Mouse (Mus musculus) midbrain, embryonic 12.5 days (tissue): ENCODE results near the gene Skap2. TPM values are rescaled to one million over a fixed set of nuclear protein-coding genes. Genes with fewer than 3 reads are reported as not detected.

Experiments
- ATAC-seq: fragments of 200-750 bp; cut with Nextera tagmentation; 2 replicates; pipeline ENCODE4 v1.8.0; 2017; ENCODE audit warnings: low read depth, moderate TSS enrichment, moderate library complexity; ENCODE audit not compliant: low FRiP score
- H3K27ac ChIP-seq: fragments of 300-500 bp; sonication (generic); replicated peaks from 2 replicates; pipeline ENCODE4 v1.5.1; 2016; ENCODE audit warnings: mild to moderate bottlenecking
- H3K27me3 ChIP-seq: fragments of 300-500 bp; sonication (generic); 2 replicates; pipeline ENCODE4 v1.6.1; 2016; ENCODE audit warnings: mild to moderate bottlenecking
- H3K36me3 ChIP-seq: fragments of 300-500 bp; sonication (generic); 2 replicates; pipeline ENCODE4 v1.6.1; 2016
- H3K4me1 ChIP-seq: fragments of 300-500 bp; sonication (generic); 2 replicates; pipeline ENCODE4 v1.6.1; 2016
- H3K4me2 ChIP-seq: fragments of 300-500 bp; sonication (generic); replicated peaks from 2 replicates; pipeline ENCODE4 v1.6.1; 2016; ENCODE audit warnings: mild to moderate bottlenecking, moderate library complexity
- H3K4me3 ChIP-seq: fragments of 300-500 bp; sonication (generic); 2 replicates; pipeline ENCODE4 v1.5.1; 2016; ENCODE audit warnings: mild to moderate bottlenecking
- H3K9ac ChIP-seq: fragments of 300-500 bp; sonication (generic); replicated peaks from 2 replicates; pipeline ENCODE4 v1.6.1; 2016; ENCODE audit warnings: mild to moderate bottlenecking, moderate library complexity
- H3K9me3 ChIP-seq: fragments of 300-500 bp; sonication (generic); 2 replicates; pipeline ENCODE4 v1.6.1; 2016; ENCODE audit warnings: mild to moderate bottlenecking
- WGBS: fragments of 180-500 bp; shearing (Covaris S2); methylation state at CpG from one replicate; pipeline ENCODE4 v1.1.7; 2016; 5-methylcytosine and 5-hydroxymethylcytosine counted together
- polyA plus RNA-seq: library from polyadenylated mRNA; unstranded; fragments of >200 nt; fragmentation: Nextera tagmentation; extraction: Ambion mirVana; gene quantifications from 2 replicates; pipeline ENCODE4 v1.2.1, GENCODE M21; 2016

The Skap2 gene
- polyA plus RNA-seq, 1 experiment from 2014 or later: 7.9 TPM

DNA sequence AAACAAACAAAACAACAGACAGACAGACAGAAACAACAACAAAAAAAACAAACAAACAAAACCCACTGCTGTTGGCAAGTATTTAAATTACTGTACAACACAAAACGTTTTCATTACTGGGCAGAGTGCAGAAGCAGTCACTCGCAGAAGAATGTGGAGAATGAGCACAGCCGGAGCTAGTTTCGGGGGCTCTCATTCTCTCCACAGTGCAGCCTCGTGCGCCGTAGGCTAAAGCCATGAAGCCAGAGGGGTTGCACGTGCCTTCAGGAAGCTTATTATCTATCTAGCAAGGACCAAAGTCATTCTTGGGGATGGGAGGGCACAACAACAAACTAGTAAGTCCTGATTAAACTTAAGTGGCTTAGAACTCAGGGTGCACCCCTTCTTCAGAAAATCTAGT, 152.0 kb downstream of the Skap2 start:
- no peak overlapping the region for H3K27ac ChIP-seq
- no peak for ATAC-seq
- WGBS: 33% methylated on average over 8 of the region's 8 CpGs

GRCm38 (mm10) chr6:51857821-51858220, 154.5 kb downstream of the Skap2 start:
- no peaks in the 10 kb centered on the region for H3K36me3 ChIP-seq
- H3K4me3 ChIP-seq: no peak overlapping the region

More for the DNA sequence above, 152.0 kb downstream of the Skap2 start:
- Histone ChIP-seq H3K4me2 (no peak overlapping the region), H3K4me3 (no peak overlapping the region), H3K27me3 (no peaks in the 10 kb centered on the region), H3K9me3 (no peaks in the 10 kb centered on the region), H3K36me3 (no peaks in the 10 kb centered on the region), H3K4me1 (0 out of 2 replicates have a peak, but pooled peaks cover 2% of the 10 kb centered on the region), H3K9ac (no peak overlapping the region)

GRCm38 (mm10) chr6:51853291-51853690, 159.1 kb downstream of the Skap2 start:
- no peak overlapping the region for H3K27ac ChIP-seq
- no peak for ATAC-seq
- WGBS: 68% methylated on average over 3 of the region's 3 CpGs
- H3K4me3 ChIP-seq: no peak overlapping the region
- peaks cover 10% of the 10 kb centered on the region for H3K27me3 ChIP-seq
- H3K36me3 ChIP-seq: no peaks in the 10 kb centered on the region
- peaks cover 28% of the 10 kb centered on the region for H3K4me1 ChIP-seq
- H3K9ac ChIP-seq: no peak overlapping the region
- no peaks in the 10 kb centered on the region for H3K9me3 ChIP-seq
- no peak overlapping the region for H3K4me2 ChIP-seq

More at GRCm38 (mm10) chr6:51857821-51858220, 154.5 kb downstream of the Skap2 start:
- Histone ChIP-seq H3K9me3 (no peaks in the 10 kb centered on the region), H3K9ac (no peak overlapping the region), H3K4me2 (no peak overlapping the region), H3K27me3 (peaks cover 7% of the 10 kb centered on the region), H3K4me1 (peaks cover 5% of the 10 kb centered on the region; the same call in 1 of the 2 replicates), H3K27ac (no peak overlapping the region)
- under 1% methylated on average over 11 of the region's 11 CpGs for WGBS
- ATAC-seq: peak; percentile 94

DNA sequence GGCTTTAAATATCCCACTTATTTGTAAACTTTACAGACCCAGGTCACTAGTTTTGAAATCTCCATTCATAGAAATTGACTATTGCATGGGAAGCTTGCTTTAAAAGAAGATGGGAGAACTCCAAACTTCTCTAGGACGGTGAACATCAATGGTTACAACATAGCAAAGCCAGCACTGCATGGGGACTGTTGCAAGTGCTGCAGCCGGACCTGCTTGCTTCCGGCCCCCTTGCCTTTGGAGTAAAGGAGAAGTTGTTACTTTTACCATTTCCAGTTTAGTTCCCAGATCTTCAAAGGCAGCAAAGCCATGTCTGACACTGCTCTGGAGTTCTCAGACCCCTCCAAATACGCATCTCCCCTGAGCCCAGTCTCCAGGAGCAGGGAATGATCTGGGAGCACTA, 159.7 kb downstream of the Skap2 start:
- Histone ChIP-seq H3K9me3 (no peaks in the 10 kb centered on the region), H3K4me1 (peaks cover 35% of the 10 kb centered on the region), H3K27ac (no peak overlapping the region), H3K27me3 (peaks cover 11% of the 10 kb centered on the region), H3K9ac (no peak overlapping the region), H3K4me3 (no peak overlapping the region), H3K36me3 (no peaks in the 10 kb centered on the region), H3K4me2 (no peak overlapping the region)
- ATAC-seq: no peak
- 68% methylated on average over 4 of the region's 4 CpGs for WGBS

DNA sequence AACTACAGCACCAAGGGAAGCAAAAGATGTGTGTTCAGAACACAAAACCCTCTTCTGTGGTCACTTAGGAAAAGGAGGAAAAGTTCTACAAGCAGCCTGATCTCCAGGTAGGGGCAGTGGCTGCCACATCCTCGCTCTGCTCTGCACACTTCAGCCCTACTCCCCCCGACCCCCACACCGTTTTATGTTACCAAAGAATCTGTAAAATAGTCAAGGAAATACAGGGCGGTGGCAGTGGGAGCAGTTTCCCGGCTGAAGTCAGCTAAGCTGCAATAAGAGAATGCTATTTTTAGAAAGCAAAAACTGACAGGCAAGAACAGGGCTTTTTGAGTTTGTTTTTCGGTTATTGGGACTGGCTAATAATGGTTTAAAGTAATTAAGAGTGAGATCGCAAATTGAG, 160.8 kb downstream of the Skap2 start:
- no peak overlapping the region for H3K4me3 ChIP-seq
- H3K4me1 ChIP-seq: peaks cover 45% of the 10 kb centered on the region
- peaks cover 20% of the 10 kb centered on the region for H3K27me3 ChIP-seq
- 0 out of 2 replicates have a peak overlapping the region, but pooled peaks have one; percentile 20 for H3K27ac ChIP-seq
- WGBS: 45% methylated on average over 7 of the region's 7 CpGs
- H3K9ac ChIP-seq: no peak overlapping the region
- no peaks in the 10 kb centered on the region for H3K36me3 ChIP-seq
- no peak overlapping the region for H3K4me2 ChIP-seq
- no peak for ATAC-seq
- H3K9me3 ChIP-seq: no peaks in the 10 kb centered on the region

- WGBS: 44% methylated on average over 13 of the region's 13 CpGs
- H3K4me3 ChIP-seq: no peak overlapping the region
- no peak overlapping the region for H3K9ac ChIP-seq
- H3K4me2 ChIP-seq: peak overlapping the region; percentile 45
- H3K9me3 ChIP-seq: no peaks in the 10 kb centered on the region
- peaks cover 20% of the 10 kb centered on the region for H3K27me3 ChIP-seq
- no peaks in the 10 kb centered on the region for H3K36me3 ChIP-seq
- ATAC-seq: no peak
- peaks cover 45% of the 10 kb centered on the region for H3K4me1 ChIP-seq
- peak overlapping the region; percentile 95 for H3K27ac ChIP-seq
These were observed 162.1 kb downstream of the Skap2 start for GRCm38 (mm10) chr6:51850030-51850817.

DNA sequence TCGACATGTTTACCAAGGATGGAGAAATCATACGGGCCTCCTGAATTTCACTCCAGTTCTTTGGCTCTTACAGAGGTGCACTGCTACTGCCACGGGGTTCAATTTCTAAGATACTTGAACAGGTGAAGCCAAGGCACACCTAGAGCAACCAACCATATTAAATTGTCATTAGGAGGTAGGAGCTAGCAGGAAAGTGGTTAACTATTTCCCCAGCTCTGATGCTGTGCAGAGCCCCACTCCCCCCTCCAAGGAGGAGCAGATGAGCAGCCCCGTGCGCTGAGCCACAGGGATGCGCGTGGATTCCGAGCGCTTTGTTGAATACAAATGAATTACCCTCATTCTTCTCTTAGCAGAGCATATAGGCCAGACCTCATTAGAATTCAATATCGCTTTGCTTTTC, 162.8 kb downstream of the Skap2 start:
- Histone ChIP-seq H3K4me3 (peak overlapping the region; percentile 12; the same call in 1 of the 2 replicates), H3K4me2 (peak overlapping the region; percentile 45), H3K4me1 (peaks cover 45% of the 10 kb centered on the region), H3K9me3 (no peaks in the 10 kb centered on the region), H3K9ac (no peak overlapping the region), H3K27ac (peak overlapping the region; percentile 95), H3K27me3 (peaks cover 20% of the 10 kb centered on the region), H3K36me3 (no peaks in the 10 kb centered on the region)
- WGBS: 12% methylated on average over 10 of the region's 10 CpGs
- ATAC-seq: peak; percentile 86

GRCm38 (mm10) chr6:51844106-51844505, 168.2 kb downstream of the Skap2 start:
- no peak for ATAC-seq
- peak overlapping the region; percentile 39; the same call in 1 of the 2 replicates for H3K27ac ChIP-seq
- H3K9me3 ChIP-seq: no peaks in the 10 kb centered on the region
- no peak overlapping the region for H3K4me2 ChIP-seq
- H3K4me3 ChIP-seq: no peak overlapping the region
- H3K36me3 ChIP-seq: no peaks in the 10 kb centered on the region
- peaks cover 16% of the 10 kb centered on the region; the same call in 1 of the 2 replicates for H3K27me3 ChIP-seq
- no peak overlapping the region for H3K9ac ChIP-seq
- 72% methylated on average over 11 of the region's 11 CpGs for WGBS
- H3K4me1 ChIP-seq: peaks cover 37% of the 10 kb centered on the region

- Histone ChIP-seq H3K4me2 (no peak overlapping the region), H3K36me3 (no peaks in the 10 kb centered on the region), H3K9ac (no peak overlapping the region), H3K4me1 (peaks cover 27% of the 10 kb centered on the region), H3K27me3 (peaks cover 16% of the 10 kb centered on the region), H3K9me3 (no peaks in the 10 kb centered on the region), H3K4me3 (no peak overlapping the region), H3K27ac (peak overlapping the region; percentile 39; the same call in 1 of the 2 replicates)
- WGBS: 73% methylated on average over 9 of the region's 9 CpGs
- no peak for ATAC-seq
These were observed 169.3 kb downstream of the Skap2 start for GRCm38 (mm10) chr6:51843081-51843480.

DNA sequence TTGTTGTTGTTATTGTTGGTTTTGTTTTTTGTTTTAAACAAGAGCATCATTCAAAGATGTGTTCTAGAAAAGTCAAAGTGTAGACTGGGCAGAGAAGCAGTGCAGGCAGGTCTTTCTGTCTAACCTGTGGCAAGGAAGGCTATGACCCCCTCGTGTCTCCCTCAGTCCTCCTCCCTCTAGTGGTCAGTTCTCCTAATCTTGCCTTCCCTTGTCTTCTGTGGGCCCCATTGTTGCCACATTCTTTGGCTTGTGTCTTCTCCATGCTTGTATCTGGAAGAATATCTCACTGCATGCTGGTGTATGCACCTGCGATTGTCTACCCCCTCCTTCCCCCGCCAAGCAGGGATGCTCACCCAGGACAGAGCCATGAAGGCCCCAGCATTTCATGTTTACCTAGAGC, 174.2 kb downstream of the Skap2 start:
- WGBS: 80% methylated on average over 3 of the region's 3 CpGs
- H3K36me3 ChIP-seq: no peaks in the 10 kb centered on the region
- no peaks in the 10 kb centered on the region for H3K9me3 ChIP-seq
- H3K4me2 ChIP-seq: no peak overlapping the region
- no peak overlapping the region for H3K9ac ChIP-seq
- H3K27me3 ChIP-seq: peaks cover 6% of the 10 kb centered on the region
- H3K4me3 ChIP-seq: no peak overlapping the region
- no peak overlapping the region for H3K27ac ChIP-seq
- ATAC-seq: no peak
- H3K4me1 ChIP-seq: 0 out of 2 replicates have a peak, but pooled peaks cover 3% of the 10 kb centered on the region

DNA sequence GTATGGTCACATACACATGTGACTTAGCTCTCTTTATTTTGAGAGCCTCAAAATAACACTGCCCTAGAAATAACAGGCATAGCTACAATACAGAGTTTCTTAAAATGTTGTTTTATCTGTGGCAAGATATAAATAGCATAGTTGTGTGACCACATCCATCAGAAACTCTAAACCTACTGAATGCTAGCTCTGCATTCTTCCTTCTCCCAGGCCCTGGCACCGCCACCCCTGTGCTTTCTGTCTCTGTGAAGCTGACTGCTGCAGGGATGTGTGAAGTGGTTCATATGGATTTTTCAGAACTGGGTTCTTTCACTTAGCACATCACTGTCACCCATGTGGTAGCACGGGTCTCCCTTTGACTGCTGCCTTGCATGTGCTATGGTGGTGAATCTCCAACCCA, 179.0 kb downstream of the Skap2 start:
- Histone ChIP-seq H3K27me3 (no peaks in the 10 kb centered on the region; the same call in 1 of the 2 replicates), H3K9ac (no peak overlapping the region), H3K9me3 (no peaks in the 10 kb centered on the region), H3K36me3 (no peaks in the 10 kb centered on the region), H3K4me1 (no peaks in the 10 kb centered on the region), H3K4me3 (no peak overlapping the region), H3K4me2 (no peak overlapping the region), H3K27ac (no peak overlapping the region)
- no peak for ATAC-seq
- WGBS: 87% methylated on average over 2 of the region's 2 CpGs

DNA sequence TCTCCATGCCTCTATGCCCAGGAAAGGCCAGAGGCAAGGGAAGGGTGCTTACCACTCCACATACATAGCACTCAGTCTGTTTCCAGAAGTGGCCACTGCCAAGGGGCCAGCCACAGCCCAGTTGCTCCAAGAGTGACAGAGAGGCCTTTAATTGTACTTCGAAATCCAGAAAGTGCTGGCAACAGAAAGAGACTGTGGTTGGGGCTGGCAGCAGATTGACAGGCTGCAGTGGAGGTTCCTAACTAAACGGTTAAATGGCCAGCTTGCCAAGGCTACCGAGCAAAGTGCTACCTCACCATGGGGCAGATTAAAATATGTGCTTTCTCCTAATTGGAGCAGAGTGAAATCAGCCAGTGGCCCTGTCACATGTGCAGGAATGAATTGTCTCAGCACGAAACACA, 186.7 kb downstream of the Skap2 start:
- H3K27ac ChIP-seq: no peak overlapping the region
- no peak overlapping the region for H3K4me2 ChIP-seq
- peaks cover 10% of the 10 kb centered on the region for H3K4me1 ChIP-seq
- no peaks in the 10 kb centered on the region for H3K9me3 ChIP-seq
- H3K4me3 ChIP-seq: no peak overlapping the region
- 63% methylated on average over 4 of the region's 4 CpGs for WGBS
- no peak for ATAC-seq
- no peaks in the 10 kb centered on the region for H3K36me3 ChIP-seq
- no peak overlapping the region for H3K9ac ChIP-seq
- no peaks in the 10 kb centered on the region for H3K27me3 ChIP-seq
